Mouse (Mus musculus) limb, embryonic 12.5 days (tissue): ENCODE measurements around the gene Fbxw7. TPM values are rescaled to one million over a fixed set of nuclear protein-coding genes. Genes with fewer than 3 reads are reported as not detected.

Experiments used
- ATAC-seq: fragments of 200-750 bp; cut with Nextera tagmentation; 2 replicates; pipeline ENCODE4 v1.8.0; 2017; ENCODE audit warnings: low read depth, moderate TSS enrichment; ENCODE audit not compliant: insufficient number of reproducible peaks, insufficient read depth, low FRiP score, low TSS enrichment
- H3K27ac ChIP-seq: fragments of 300-500 bp; sonication (generic); 2 replicates; pipeline ENCODE4 v1.5.1; 2016; ENCODE audit warnings: mild to moderate bottlenecking, moderate library complexity
- H3K27me3 ChIP-seq: fragments of 300-500 bp; sonication (generic); 2 replicates; pipeline ENCODE4 v1.6.1; 2016; ENCODE audit warnings: mild to moderate bottlenecking, moderate library complexity
- H3K36me3 ChIP-seq: fragments of 300-500 bp; sonication (generic); 2 replicates; pipeline ENCODE4 v1.6.1; 2016; ENCODE audit warnings: mild to moderate bottlenecking, moderate library complexity
- H3K4me1 ChIP-seq: fragments of 300-500 bp; sonication (generic); replicated peaks from 2 replicates; pipeline ENCODE4 v1.6.1; 2016
- H3K4me2 ChIP-seq: fragments of 300-500 bp; sonication (generic); 2 replicates; pipeline ENCODE4 v1.6.1; 2016; ENCODE audit warnings: mild to moderate bottlenecking, moderate library complexity
- H3K4me3 ChIP-seq: fragments of 300-500 bp; sonication (generic); replicated peaks from 2 replicates; pipeline ENCODE4 v1.5.1; 2016; ENCODE audit warnings: mild to moderate bottlenecking
- H3K9ac ChIP-seq: fragments of 300-500 bp; sonication (generic); replicated peaks from 2 replicates; pipeline ENCODE4 v1.6.1; 2016; ENCODE audit warnings: mild to moderate bottlenecking, moderate library complexity
- H3K9me3 ChIP-seq: fragments of 300-500 bp; sonication (generic); 2 replicates; pipeline ENCODE4 v1.6.1; 2016; ENCODE audit warnings: mild to moderate bottlenecking, moderate library complexity
- WGBS: fragments of 180-500 bp; shearing (Covaris S2); methylation state at CpG from one replicate; pipeline ENCODE4 v1.1.7; 2016; 5-methylcytosine and 5-hydroxymethylcytosine counted together
- polyA plus RNA-seq: library from polyadenylated mRNA; unstranded; fragments of >200 nt; fragmentation: Nextera tagmentation; extraction: Ambion mirVana; gene quantifications from 2 replicates; pipeline ENCODE4 v1.2.1, GENCODE M21; 2016

The Fbxw7 gene
- polyA plus RNA-seq, 1 experiment from 2014 or later, result 10.8 TPM

DNA sequence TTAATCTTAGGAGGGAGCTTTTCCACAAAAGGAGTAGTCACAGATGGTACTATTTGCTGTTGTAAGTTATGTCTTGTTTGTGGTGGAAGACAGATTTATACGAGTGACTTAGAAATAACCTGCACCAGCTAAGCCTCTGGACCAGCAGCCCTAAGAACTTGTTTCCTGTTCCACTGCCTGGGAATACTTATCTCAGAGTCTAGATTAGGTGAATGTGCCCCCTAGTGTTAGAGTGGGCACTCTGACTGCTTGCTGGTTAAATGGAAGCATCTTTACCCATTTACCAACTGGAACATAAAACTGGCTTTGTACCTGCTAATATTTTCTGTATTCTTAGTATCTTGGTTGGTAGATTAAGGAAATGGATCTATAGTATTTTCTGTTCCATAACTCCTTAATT lies 74.6 kb downstream of the Fbxw7 start:
- Histone ChIP-seq H3K9me3 (no peaks in the 10 kb centered on the region), H3K36me3 (no peaks in the 10 kb centered on the region), H3K27ac (no peak overlapping the region), H3K27me3 (no peaks in the 10 kb centered on the region), H3K4me1 (no peaks in the 10 kb centered on the region), H3K9ac (no peak overlapping the region), H3K4me2 (no peak overlapping the region), H3K4me3 (no peak overlapping the region)
- no peak for ATAC-seq
- 48% methylated on average over 1 of the region's 1 CpGs for WGBS

DNA sequence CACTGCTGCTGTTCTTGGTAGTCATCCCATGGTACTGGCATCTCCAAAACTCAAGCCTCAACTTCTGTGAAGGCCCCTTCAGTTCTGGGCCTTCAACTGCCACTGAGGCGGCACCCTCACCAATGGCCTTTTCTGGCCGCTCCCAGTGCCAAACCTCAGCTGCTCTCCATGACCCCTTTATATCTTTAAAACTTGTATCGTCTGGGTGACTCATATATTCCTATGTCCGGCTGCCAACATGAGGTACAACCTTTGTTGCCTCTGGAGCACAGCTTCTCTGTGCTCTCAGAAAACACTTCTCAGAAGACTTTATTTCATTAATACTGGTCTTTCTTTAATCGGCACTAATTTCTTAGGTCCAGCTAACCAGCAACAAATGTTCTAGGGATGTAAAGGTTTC lies 75.9 kb downstream of the Fbxw7 start:
- WGBS, result 89% methylated on average over 5 of the region's 5 CpGs
- Histone ChIP-seq H3K4me3 (no peak overlapping the region), H3K9ac (no peak overlapping the region), H3K4me2 (no peak overlapping the region), H3K27ac (no peak overlapping the region), H3K9me3 (no peaks in the 10 kb centered on the region), H3K27me3 (no peaks in the 10 kb centered on the region), H3K4me1 (no peaks in the 10 kb centered on the region), H3K36me3 (no peaks in the 10 kb centered on the region)
- ATAC-seq, result no peak

DNA sequence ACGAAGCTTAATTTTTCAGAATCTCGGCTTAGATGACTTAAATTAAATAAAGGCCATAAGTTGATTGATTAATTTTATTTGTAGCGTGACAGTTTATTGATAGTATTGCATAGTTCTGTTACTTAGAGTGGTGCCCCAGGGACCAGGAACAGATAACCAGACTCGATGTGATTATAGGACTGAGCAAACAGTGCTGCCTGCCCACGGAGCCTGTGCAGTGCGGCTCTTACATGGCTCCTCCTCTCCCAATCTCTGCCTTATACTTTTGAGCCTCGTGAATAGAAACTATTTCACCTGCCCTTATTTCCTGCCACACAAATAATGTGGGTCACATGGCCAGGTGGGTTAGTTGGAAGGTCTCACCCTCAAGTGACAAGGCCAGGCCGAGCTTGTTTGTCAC lies 82.9 kb downstream of the Fbxw7 start:
- no peak overlapping the region for H3K4me3 ChIP-seq
- H3K9me3 ChIP-seq, result no peaks in the 10 kb centered on the region
- H3K27ac ChIP-seq, result no peak overlapping the region
- WGBS, result 91% methylated on average over 8 of the region's 8 CpGs
- no peak for ATAC-seq
- H3K4me1 ChIP-seq, result no peaks in the 10 kb centered on the region
- H3K36me3 ChIP-seq, result no peaks in the 10 kb centered on the region
- H3K27me3 ChIP-seq, result no peaks in the 10 kb centered on the region
- no peak overlapping the region for H3K9ac ChIP-seq
- no peak overlapping the region for H3K4me2 ChIP-seq

DNA sequence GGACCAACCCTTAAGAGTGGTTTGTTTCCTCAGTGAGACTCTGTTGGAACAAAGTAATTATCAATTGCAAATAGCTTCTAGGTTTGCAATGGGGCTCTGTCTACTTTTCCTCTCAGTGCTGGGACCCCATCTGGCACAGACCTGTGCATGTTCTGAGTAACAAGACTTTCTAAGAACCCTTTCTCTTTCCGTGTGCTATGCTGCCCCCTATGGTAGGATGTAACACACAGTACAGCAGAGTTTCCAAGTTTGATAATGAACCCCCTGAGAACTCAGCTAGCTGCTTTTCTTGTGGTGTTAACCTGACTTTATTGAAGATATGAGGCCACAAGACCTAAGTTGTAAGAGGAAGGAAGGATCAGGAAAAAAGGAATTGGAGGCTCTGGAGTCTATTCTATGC lies 91.5 kb downstream of the Fbxw7 start:
- Histone ChIP-seq H3K4me2 (no peak overlapping the region), H3K9ac (no peak overlapping the region), H3K27me3 (no peaks in the 10 kb centered on the region), H3K27ac (no peak overlapping the region), H3K36me3 (0 out of 2 replicates have a peak, but pooled peaks cover 7% of the 10 kb centered on the region), H3K4me3 (no peak overlapping the region), H3K9me3 (no peaks in the 10 kb centered on the region), H3K4me1 (no peaks in the 10 kb centered on the region)
- ATAC-seq, result no peak
- 20% methylated on average over 1 of the region's 1 CpGs for WGBS

DNA sequence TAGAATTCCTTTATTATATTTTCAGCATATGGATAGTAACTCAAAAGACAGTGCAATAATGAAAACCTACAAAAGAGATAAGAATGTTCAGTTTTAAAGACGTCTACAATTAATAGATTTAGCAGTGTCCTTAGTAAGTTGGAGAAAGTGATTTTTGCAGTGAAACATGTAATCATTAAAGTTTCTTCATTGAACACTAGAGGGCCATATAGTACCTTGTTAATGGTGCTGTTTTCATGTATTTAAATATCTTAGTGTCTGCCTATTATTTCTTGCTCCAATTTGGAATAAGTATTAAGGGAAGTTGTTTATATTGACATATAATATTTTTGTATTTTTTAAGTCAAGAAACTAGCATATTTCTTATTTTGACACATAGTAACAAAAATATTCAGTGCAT lies 99.2 kb downstream of the Fbxw7 start:
- no peak overlapping the region for H3K4me2 ChIP-seq
- ATAC-seq, result no peak
- no peaks in the 10 kb centered on the region for H3K27me3 ChIP-seq
- H3K9me3 ChIP-seq, result no peaks in the 10 kb centered on the region
- no peaks in the 10 kb centered on the region for H3K4me1 ChIP-seq
- no peak overlapping the region for H3K27ac ChIP-seq
- H3K4me3 ChIP-seq, result no peak overlapping the region
- WGBS, result 43% methylated on average over 1 of the region's 1 CpGs
- no peaks in the 10 kb centered on the region for H3K36me3 ChIP-seq
- H3K9ac ChIP-seq, result no peak overlapping the region

DNA sequence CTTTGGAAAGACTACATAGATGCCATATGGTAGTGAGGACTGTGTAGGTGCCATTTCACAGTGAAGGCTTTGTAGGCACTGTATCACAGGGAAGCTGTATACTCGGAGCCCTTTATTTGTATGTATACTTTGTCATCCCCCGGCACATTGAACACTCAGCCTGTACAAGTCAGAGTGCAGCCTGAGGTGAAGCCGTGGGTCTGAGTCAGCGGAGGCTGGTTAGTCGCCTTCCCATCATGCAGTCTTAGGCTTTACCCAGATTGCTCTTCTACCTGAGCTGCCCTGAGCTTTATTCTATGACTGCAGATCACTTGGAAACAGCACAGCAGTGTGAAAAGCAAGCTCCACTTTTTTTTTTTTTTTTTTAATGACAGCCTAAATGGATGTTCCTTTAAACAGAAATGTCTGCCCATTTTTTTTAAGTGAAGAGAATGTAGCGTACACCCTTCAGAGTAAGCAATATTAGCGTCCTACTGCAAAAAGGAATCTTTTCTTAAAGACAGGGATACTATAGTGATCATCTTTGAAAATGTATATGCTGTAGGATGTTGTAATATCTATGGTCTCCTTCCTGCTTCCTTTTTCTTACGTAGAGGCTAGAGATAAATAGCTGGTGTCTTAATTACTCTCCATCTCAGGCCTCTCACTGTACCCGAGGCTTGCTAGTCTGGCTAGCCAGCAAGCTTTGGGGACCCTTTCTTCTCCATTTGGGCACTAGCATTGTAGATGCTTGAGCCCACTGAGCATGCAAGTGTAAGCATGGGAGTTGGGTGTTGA lies 103.0 kb downstream of the Fbxw7 start:
- 84% methylated on average over 9 of the region's 9 CpGs for WGBS
- Histone ChIP-seq H3K4me3 (no peak overlapping the region), H3K4me1 (no peaks in the 10 kb centered on the region), H3K9me3 (no peaks in the 10 kb centered on the region), H3K27me3 (no peaks in the 10 kb centered on the region), H3K4me2 (no peak overlapping the region), H3K27ac (no peak overlapping the region), H3K9ac (no peak overlapping the region), H3K36me3 (no peaks in the 10 kb centered on the region)
- ATAC-seq, result no peak

DNA sequence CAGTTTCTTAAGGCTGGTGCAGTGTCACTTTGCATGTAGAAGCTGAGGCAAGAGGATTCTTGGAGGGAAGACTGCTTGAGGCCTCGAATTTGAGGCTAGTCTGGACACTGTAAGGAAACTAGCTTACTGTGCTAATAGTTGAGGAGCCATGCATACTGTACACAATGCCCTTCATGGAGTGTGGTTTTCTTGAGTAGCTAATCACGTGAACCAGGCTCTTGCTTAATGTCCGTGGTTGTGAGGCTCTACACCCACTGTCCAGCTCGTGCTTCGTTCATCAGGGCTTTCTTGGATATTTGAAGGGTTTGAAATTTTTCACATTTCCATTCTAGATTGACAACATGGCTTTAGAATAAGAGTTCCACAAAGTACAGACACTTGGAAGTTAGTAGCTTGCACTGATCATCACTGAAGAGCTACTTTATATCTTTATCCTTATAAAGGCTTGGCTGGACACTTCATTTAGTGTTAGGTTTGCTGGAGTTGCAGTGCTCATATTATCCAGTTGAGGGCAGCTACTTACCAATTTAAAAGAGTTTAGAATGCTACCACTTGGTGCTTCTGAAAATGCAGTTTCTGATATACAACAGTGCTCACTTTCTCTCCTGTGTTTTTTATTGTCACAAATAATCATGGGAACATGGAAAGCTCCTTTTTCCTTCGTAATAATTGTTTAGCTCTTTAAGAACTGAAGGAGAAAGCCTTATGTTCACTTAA lies 106.8 kb downstream of the Fbxw7 start:
- no peaks in the 10 kb centered on the region for H3K36me3 ChIP-seq
- H3K27me3 ChIP-seq, result no peaks in the 10 kb centered on the region
- no peak for ATAC-seq
- no peak overlapping the region for H3K27ac ChIP-seq
- H3K4me1 ChIP-seq, result no peaks in the 10 kb centered on the region
- WGBS, result 76% methylated on average over 6 of the region's 6 CpGs
- H3K4me2 ChIP-seq, result no peak overlapping the region
- no peaks in the 10 kb centered on the region for H3K9me3 ChIP-seq
- H3K9ac ChIP-seq, result no peak overlapping the region
- no peak overlapping the region for H3K4me3 ChIP-seq

DNA sequence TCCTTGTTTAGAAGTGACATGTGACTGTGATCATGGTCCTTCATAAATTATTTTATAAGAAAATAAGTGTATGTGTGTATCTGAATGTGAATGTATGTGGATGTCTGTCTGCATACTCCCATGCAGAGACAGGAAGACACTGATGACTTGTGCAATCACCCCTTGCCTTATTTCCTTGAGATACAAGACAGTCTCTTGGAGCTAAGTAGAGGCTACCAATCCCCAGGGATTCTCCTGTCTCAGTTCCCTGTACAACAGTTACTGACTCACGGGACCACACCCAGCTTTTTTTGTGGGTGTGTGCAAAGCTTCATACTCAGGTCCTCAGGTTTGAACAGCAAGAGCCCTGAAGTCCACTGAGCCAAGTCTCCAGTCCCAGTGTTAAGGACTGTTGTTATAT lies 108.2 kb downstream of the Fbxw7 start:
- Histone ChIP-seq H3K9me3 (no peaks in the 10 kb centered on the region), H3K9ac (no peak overlapping the region), H3K4me3 (no peak overlapping the region), H3K4me2 (no peak overlapping the region), H3K27me3 (no peaks in the 10 kb centered on the region), H3K36me3 (no peaks in the 10 kb centered on the region), H3K4me1 (no peaks in the 10 kb centered on the region), H3K27ac (no peak overlapping the region)
- 85% methylated on average over 1 of the region's 1 CpGs for WGBS
- no peak for ATAC-seq

DNA sequence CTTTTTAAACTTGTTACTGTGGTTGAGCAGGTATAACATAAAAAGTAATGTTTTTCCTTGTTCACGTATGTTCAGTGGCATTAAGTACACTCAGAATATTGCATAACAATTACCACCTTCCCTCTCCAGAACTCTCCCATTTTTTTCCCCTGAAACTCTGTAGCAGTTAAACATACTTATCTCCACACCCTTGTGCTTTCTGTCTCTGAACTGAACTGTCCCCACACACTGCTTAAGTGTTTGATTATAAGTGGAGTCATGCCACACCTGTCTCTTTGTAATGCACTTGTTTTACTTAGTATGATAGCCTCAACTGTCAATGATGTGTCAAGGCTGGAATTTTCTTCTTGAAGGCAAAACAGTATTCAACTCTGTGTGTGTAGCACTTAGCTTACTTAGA lies 108.6 kb downstream of the Fbxw7 start:
- no peak overlapping the region for H3K27ac ChIP-seq
- H3K9ac ChIP-seq, result no peak overlapping the region
- H3K9me3 ChIP-seq, result no peaks in the 10 kb centered on the region
- 81% methylated on average over 1 of the region's 1 CpGs for WGBS
- H3K4me2 ChIP-seq, result no peak overlapping the region
- no peak overlapping the region for H3K4me3 ChIP-seq
- ATAC-seq, result no peak
- no peaks in the 10 kb centered on the region for H3K27me3 ChIP-seq
- H3K36me3 ChIP-seq, result no peaks in the 10 kb centered on the region
- H3K4me1 ChIP-seq, result no peaks in the 10 kb centered on the region

DNA sequence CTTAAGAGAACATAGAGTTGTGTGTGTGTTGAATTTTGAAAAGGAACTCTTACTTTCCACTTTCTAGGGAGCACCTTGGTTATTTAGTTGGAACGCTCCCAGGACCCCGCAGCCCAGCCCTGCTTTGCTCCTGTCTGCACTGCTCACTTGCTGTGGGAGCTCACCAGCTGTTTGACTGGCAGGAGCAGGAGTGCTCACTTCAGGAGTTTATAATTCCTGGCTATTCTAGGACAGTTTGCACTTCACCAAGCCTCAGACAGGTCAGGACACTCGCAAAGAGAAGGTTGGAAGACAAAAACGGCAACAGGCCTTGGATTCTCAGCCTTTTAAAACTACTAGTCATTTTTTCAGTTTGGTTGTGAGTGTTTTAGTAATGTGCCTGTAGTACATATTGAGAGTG lies 110.2 kb downstream of the Fbxw7 start:
- WGBS, result 76% methylated on average over 4 of the region's 4 CpGs
- no peak overlapping the region for H3K4me2 ChIP-seq
- H3K4me1 ChIP-seq, result no peaks in the 10 kb centered on the region
- ATAC-seq, result no peak
- H3K4me3 ChIP-seq, result no peak overlapping the region
- H3K27me3 ChIP-seq, result no peaks in the 10 kb centered on the region
- no peak overlapping the region; the same call in 1 of the 2 replicates for H3K27ac ChIP-seq
- H3K9ac ChIP-seq, result no peak overlapping the region
- H3K9me3 ChIP-seq, result no peaks in the 10 kb centered on the region
- H3K36me3 ChIP-seq, result no peaks in the 10 kb centered on the region

DNA sequence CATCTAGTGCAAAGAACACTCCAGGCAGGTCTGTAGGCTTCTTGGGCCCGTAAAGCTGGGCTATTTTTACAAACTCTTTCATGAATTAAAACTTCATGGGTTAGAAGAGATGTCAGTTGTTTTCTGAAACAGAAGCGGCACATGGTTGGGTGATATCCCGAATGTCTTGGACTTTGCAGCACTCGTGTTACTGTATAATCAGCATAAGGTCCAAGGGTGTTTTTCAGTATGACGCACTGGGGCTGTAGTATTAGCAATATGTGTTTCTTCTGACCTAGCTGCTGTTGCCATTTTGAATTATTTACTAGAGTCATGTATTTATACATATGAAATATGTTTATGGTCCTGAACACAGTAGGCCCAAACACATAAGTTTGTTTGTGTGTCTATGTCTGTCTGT lies 111.1 kb downstream of the Fbxw7 start:
- Histone ChIP-seq H3K36me3 (no peaks in the 10 kb centered on the region), H3K9ac (no peak overlapping the region), H3K9me3 (no peaks in the 10 kb centered on the region), H3K27me3 (no peaks in the 10 kb centered on the region), H3K4me3 (no peak overlapping the region), H3K27ac (no peak overlapping the region; the same call in 1 of the 2 replicates), H3K4me1 (no peaks in the 10 kb centered on the region), H3K4me2 (no peak overlapping the region)
- no peak for ATAC-seq
- WGBS, result 86% methylated on average over 5 of the region's 5 CpGs
